Mouse (Mus musculus) hindbrain, postnatal 0 days (tissue): ENCODE measurements at regions not wholly inside any gene's neighbourhood (a gene's known extent, or its start where the extent isn't known, plus 50 kb on each side); places are given as distances from the start of the nearest gene placed in this dataset.
"Not testable (repeated sequence)": the region's sequence is repeated elsewhere in the genome, so short reads cannot be mapped to it uniquely, and the experiment has no call there.

Experiments
- ATAC-seq: fragments of 200-750 bp; cut with Nextera tagmentation; 2 replicates; pipeline ENCODE4 v1.8.0; 2017; ENCODE audit warnings: mild to moderate bottlenecking, moderate TSS enrichment, moderate library complexity
- DNase-seq: peaks from one replicate; pipeline ENCODE4 v3.0.0-alpha.2; 2015; ENCODE audit warnings: low spot score
- H3K27ac ChIP-seq: fragments of 300-500 bp; sonication (generic); 2 replicates; pipeline ENCODE4 v1.5.1; 2014; ENCODE audit warnings: mild to moderate bottlenecking
- H3K27me3 ChIP-seq: fragments of 300-500 bp; sonication (generic); 2 replicates; pipeline ENCODE4 v1.6.1; 2014; ENCODE audit warnings: low read length, mixed read lengths; ENCODE audit not compliant: insufficient read depth
- H3K36me3 ChIP-seq: fragments of 300-500 bp; sonication (generic); 2 replicates; pipeline ENCODE4 v1.6.1; 2014; ENCODE audit warnings: low read length, mixed read lengths; ENCODE audit not compliant: insufficient read depth
- H3K4me1 ChIP-seq: fragments of 300-500 bp; sonication (generic); 2 replicates; pipeline ENCODE4 v1.6.1; 2014; ENCODE audit warnings: antibody characterized with exemption, low read length, mixed read lengths; ENCODE audit not compliant: insufficient read depth
- H3K4me2 ChIP-seq: fragments of 300-500 bp; sonication (generic); 2 replicates; pipeline ENCODE4 v1.6.1; 2014; ENCODE audit warnings: low read depth, mild to moderate bottlenecking, low read length, moderate library complexity, mixed read lengths
- H3K4me3 ChIP-seq: fragments of 300-500 bp; sonication (generic); 2 replicates; pipeline ENCODE4 v1.5.1; 2014; ENCODE audit warnings: low read length
- H3K9ac ChIP-seq: fragments of 300-500 bp; sonication (generic); replicated peaks from 2 replicates; pipeline ENCODE4 v1.6.1; 2014; ENCODE audit warnings: mild to moderate bottlenecking, low read length, moderate library complexity, mixed read lengths
- H3K9me3 ChIP-seq: fragments of 300-500 bp; sonication (generic); 2 replicates; pipeline ENCODE4 v1.6.1; 2016; ENCODE audit warnings: low read length, mixed read lengths
- CTCF ChIP-seq: IDR thresholded peaks from 2 replicates; pipeline ENCODE4 v1.5.1; 2016; ENCODE audit warnings: antibody characterized with exemption, control low read depth, low read depth
- WGBS: fragments of 180-500 bp; shearing (Covaris S2); extraction: QIAGEN DNeasy Blood & Tissue Kit; methylation state at CpG from one replicate; pipeline ENCODE4 v1.1.7; 2014; 5-methylcytosine and 5-hydroxymethylcytosine counted together

- no peaks in the 10 kb centered on the region for H3K4me1 ChIP-seq
- no peak overlapping the region for H3K9ac ChIP-seq
- H3K27ac ChIP-seq, result no peak overlapping the region
- WGBS, result 82% methylated on average over 3 of the region's 3 CpGs
- H3K4me2 ChIP-seq, result no peak overlapping the region
- no peaks in the 10 kb centered on the region for H3K27me3 ChIP-seq
- no peak for TF ChIP-seq CTCF
- H3K36me3 ChIP-seq, result no peaks in the 10 kb centered on the region
- no peak for ATAC-seq
- H3K4me3 ChIP-seq, result no peak overlapping the region
- no peaks in the 10 kb centered on the region for H3K9me3 ChIP-seq
- no peak for DNase-seq
Measured at GRCm38 (mm10) chr9:120233011-120233410, 68.3 kb upstream of the Myrip start.

GRCm38 (mm10) chr9:120235054-120235453 is 66.3 kb upstream of the Myrip start:
- H3K27ac ChIP-seq, H3K27me3 ChIP-seq, H3K9ac ChIP-seq, H3K36me3 ChIP-seq, H3K4me1 ChIP-seq, H3K4me3 ChIP-seq, ATAC-seq, H3K4me2 ChIP-seq, DNase-seq, H3K9me3 ChIP-seq: not testable (repeated sequence)
- 93% methylated on average over 4 of the region's 4 CpGs for WGBS
- peak; percentile 41 for TF ChIP-seq CTCF

GRCm38 (mm10) chr9:120245444-120245843 is 55.9 kb upstream of the Myrip start:
- 93% methylated on average over 5 of the region's 5 CpGs for WGBS
- no peaks in the 10 kb centered on the region for H3K9me3 ChIP-seq
- H3K27me3 ChIP-seq, result no peaks in the 10 kb centered on the region
- TF ChIP-seq CTCF, result peak; percentile 43
- ATAC-seq (no peak), DNase-seq (no peak)
- no peak overlapping the region for H3K4me3 ChIP-seq
- H3K4me2 ChIP-seq, result no peak overlapping the region
- H3K9ac ChIP-seq, result no peak overlapping the region
- no peaks in the 10 kb centered on the region for H3K36me3 ChIP-seq
- no peak overlapping the region for H3K27ac ChIP-seq
- no peaks in the 10 kb centered on the region for H3K4me1 ChIP-seq

- Histone ChIP-seq H3K9ac (no peak overlapping the region), H3K27me3 (no peaks in the 10 kb centered on the region), H3K36me3 (no peaks in the 10 kb centered on the region), H3K4me2 (no peak overlapping the region), H3K27ac (no peak overlapping the region), H3K4me3 (no peak overlapping the region), H3K4me1 (no peaks in the 10 kb centered on the region), H3K9me3 (no peaks in the 10 kb centered on the region)
- DNase-seq (no peak), ATAC-seq (no peak)
- WGBS, result 79% methylated on average over 3 of the region's 3 CpGs
- no peak for TF ChIP-seq CTCF
Measured at GRCm38 (mm10) chr9:120248728-120249127, 52.6 kb upstream of the Myrip start.
